Mouse (Mus musculus): ENCODE data around the gene Cntn3. TPM values are rescaled to one million over a fixed set of nuclear protein-coding genes. Genes with fewer than 3 reads are reported as not detected.

Gene Cntn3
- polyA plus RNA-seq, 1 experiment from 2014 or later, result 0.05 TPM

- H3K27me3 ChIP-seq (ENCODE audit: control insufficient read depth, insufficient read depth, low read length), result no peaks in the 10 kb centered on the region
These were observed 49.9 kb downstream of the Cntn3 start for GRCm38 (mm10) chr6:102523037-102523436.

GRCm38 (mm10) chr6:102520977-102521376 lies 51.9 kb downstream of the Cntn3 start:
- WGBS, result 54% methylated on average over 2 of the region's 2 CpGs

More at GRCm38 (mm10) chr6:102523037-102523436, 49.9 kb downstream of the Cntn3 start:
- Histone ChIP-seq H3K27ac (replicated peaks; ENCODE audit: low read depth, low read length) (no peak overlapping the region), H3K4me3 (ENCODE audit: low read depth, low read length) (no peak overlapping the region), H3K36me3 (ENCODE audit: control insufficient read depth, insufficient read depth, low read length) (no peaks in the 10 kb centered on the region), H3K9ac (ENCODE audit: low read length) (no peak overlapping the region), H3K9me3 (ENCODE audit: control insufficient read depth, low read length) (no peaks in the 10 kb centered on the region), H3K4me1 (ENCODE audit: control insufficient read depth, insufficient read depth, low read length) (no peaks in the 10 kb centered on the region), H3K4me2 (ENCODE audit: low read depth, severe bottlenecking) (no peak overlapping the region)
- ATAC-seq (ENCODE audit: insufficient number of reproducible peaks, low FRiP score, low TSS enrichment, low read depth) (no peak), DNase-seq (ENCODE audit: low spot score) (no peak)
- 85% methylated on average over 2 of the region's 2 CpGs for WGBS

GRCm38 (mm10) chr6:102515231-102515630 lies 57.7 kb downstream of the Cntn3 start:
- WGBS, result 86% methylated on average over 2 of the region's 2 CpGs
- no peak overlapping the region for H3K4me2 ChIP-seq (ENCODE audit: low read depth, severe bottlenecking)
- DNase-seq (ENCODE audit: low spot score) (no peak), ATAC-seq (ENCODE audit: insufficient number of reproducible peaks, low FRiP score, low TSS enrichment, low read depth) (no peak)
- H3K9ac ChIP-seq (ENCODE audit: low read length), result no peak overlapping the region
- H3K4me1 ChIP-seq (ENCODE audit: control insufficient read depth, insufficient read depth, low read length), result no peaks in the 10 kb centered on the region
- H3K27me3 ChIP-seq (ENCODE audit: control insufficient read depth, insufficient read depth, low read length), result no peaks in the 10 kb centered on the region
- H3K36me3 ChIP-seq (ENCODE audit: control insufficient read depth, insufficient read depth, low read length), result no peaks in the 10 kb centered on the region
- H3K27ac ChIP-seq (replicated peaks; ENCODE audit: low read depth, low read length), result no peak overlapping the region
- no peak overlapping the region for H3K4me3 ChIP-seq (ENCODE audit: low read depth, low read length)
- no peaks in the 10 kb centered on the region for H3K9me3 ChIP-seq (ENCODE audit: control insufficient read depth, low read length)

More at GRCm38 (mm10) chr6:102520977-102521376, 51.9 kb downstream of the Cntn3 start:
- H3K4me3 ChIP-seq (ENCODE audit: low read depth, low read length), result no peak overlapping the region
- H3K9me3 ChIP-seq (ENCODE audit: control insufficient read depth, low read length), result no peaks in the 10 kb centered on the region
- no peaks in the 10 kb centered on the region for H3K36me3 ChIP-seq (ENCODE audit: control insufficient read depth, insufficient read depth, low read length)
- H3K27me3 ChIP-seq (ENCODE audit: control insufficient read depth, insufficient read depth, low read length), result no peaks in the 10 kb centered on the region
- DNase-seq (ENCODE audit: low spot score) (no peak), ATAC-seq (ENCODE audit: insufficient number of reproducible peaks, low FRiP score, low TSS enrichment, low read depth) (no peak)
- H3K4me2 ChIP-seq (ENCODE audit: low read depth, severe bottlenecking), result no peak overlapping the region
- H3K9ac ChIP-seq (ENCODE audit: low read length), result no peak overlapping the region
- H3K27ac ChIP-seq (replicated peaks; ENCODE audit: low read depth, low read length), result no peak overlapping the region
- no peaks in the 10 kb centered on the region for H3K4me1 ChIP-seq (ENCODE audit: control insufficient read depth, insufficient read depth, low read length)

- no peaks in the 10 kb centered on the region for H3K9me3 ChIP-seq (ENCODE audit: control insufficient read depth, low read length)
- no peak for ATAC-seq (ENCODE audit: insufficient number of reproducible peaks, low FRiP score, low TSS enrichment, low read depth)
- H3K4me1 ChIP-seq (ENCODE audit: control insufficient read depth, insufficient read depth, low read length), result no peaks in the 10 kb centered on the region
- DNase-seq (ENCODE audit: low spot score), result no peak
- no peak overlapping the region for H3K27ac ChIP-seq (replicated peaks; ENCODE audit: low read depth, low read length)
- H3K4me2 ChIP-seq (ENCODE audit: low read depth, severe bottlenecking), result no peak overlapping the region
- H3K27me3 ChIP-seq (ENCODE audit: control insufficient read depth, insufficient read depth, low read length), result no peaks in the 10 kb centered on the region
- H3K9ac ChIP-seq (ENCODE audit: low read length), result no peak overlapping the region
- H3K4me3 ChIP-seq (ENCODE audit: low read depth, low read length), result no peak overlapping the region
- H3K36me3 ChIP-seq (ENCODE audit: control insufficient read depth, insufficient read depth, low read length), result no peaks in the 10 kb centered on the region
- 57% methylated on average over 1 of the region's 1 CpGs for WGBS
These were observed 60.8 kb downstream of the Cntn3 start for GRCm38 (mm10) chr6:102512085-102512484.

- no peaks in the 10 kb centered on the region for H3K27me3 ChIP-seq (ENCODE audit: control insufficient read depth, insufficient read depth, low read length)
- no peak overlapping the region for H3K4me2 ChIP-seq (ENCODE audit: low read depth, severe bottlenecking)
- H3K9ac ChIP-seq (ENCODE audit: low read length), result no peak overlapping the region
- DNase-seq (ENCODE audit: low spot score) (no peak), ATAC-seq (ENCODE audit: insufficient number of reproducible peaks, low FRiP score, low TSS enrichment, low read depth) (no peak)
- H3K4me3 ChIP-seq (ENCODE audit: low read depth, low read length), result no peak overlapping the region
- no peaks in the 10 kb centered on the region for H3K4me1 ChIP-seq (ENCODE audit: control insufficient read depth, insufficient read depth, low read length)
- H3K9me3 ChIP-seq (ENCODE audit: control insufficient read depth, low read length), result no peaks in the 10 kb centered on the region
- H3K36me3 ChIP-seq (ENCODE audit: control insufficient read depth, insufficient read depth, low read length), result no peaks in the 10 kb centered on the region
- H3K27ac ChIP-seq (replicated peaks; ENCODE audit: low read depth, low read length), result no peak overlapping the region
These were observed 87.4 kb downstream of the Cntn3 start for GRCm38 (mm10) chr6:102485509-102485908.

GRCm38 (mm10) chr6:102478320-102479080 lies 94.4 kb downstream of the Cntn3 start:
- DNase-seq (ENCODE audit: low spot score) (no peak), ATAC-seq (ENCODE audit: insufficient number of reproducible peaks, low FRiP score, low TSS enrichment, low read depth) (no peak)
- Histone ChIP-seq H3K4me3 (ENCODE audit: low read depth, low read length) (no peak overlapping the region), H3K27me3 (ENCODE audit: control insufficient read depth, insufficient read depth, low read length) (no peaks in the 10 kb centered on the region), H3K9me3 (ENCODE audit: control insufficient read depth, low read length) (no peaks in the 10 kb centered on the region), H3K4me1 (ENCODE audit: control insufficient read depth, insufficient read depth, low read length) (no peaks in the 10 kb centered on the region), H3K4me2 (ENCODE audit: low read depth, severe bottlenecking) (no peak overlapping the region), H3K36me3 (ENCODE audit: control insufficient read depth, insufficient read depth, low read length) (no peaks in the 10 kb centered on the region), H3K9ac (ENCODE audit: low read length) (no peak overlapping the region), H3K27ac (replicated peaks; ENCODE audit: low read depth, low read length) (no peak overlapping the region)
- 79% methylated on average over 8 of the region's 8 CpGs for WGBS

- H3K9ac ChIP-seq (ENCODE audit: low read length), result no peak overlapping the region
- no peak for DNase-seq (ENCODE audit: low spot score)
- WGBS, result 90% methylated on average over 4 of the region's 4 CpGs
These were observed 134.5 kb downstream of the Cntn3 start for GRCm38 (mm10) chr6:102438353-102438752.

GRCm38 (mm10) chr6:102427549-102427948 lies 145.4 kb downstream of the Cntn3 start:
- WGBS, result 83% methylated on average over 1 of the region's 1 CpGs
- no peak for ATAC-seq (ENCODE audit: insufficient number of reproducible peaks, low FRiP score, low TSS enrichment, low read depth)

More at GRCm38 (mm10) chr6:102438353-102438752, 134.5 kb downstream of the Cntn3 start:
- H3K4me1 ChIP-seq (ENCODE audit: control insufficient read depth, insufficient read depth, low read length), result no peaks in the 10 kb centered on the region
- no peak overlapping the region for H3K27ac ChIP-seq (replicated peaks; ENCODE audit: low read depth, low read length)
- H3K4me2 ChIP-seq (ENCODE audit: low read depth, severe bottlenecking), result no peak overlapping the region
- no peaks in the 10 kb centered on the region for H3K36me3 ChIP-seq (ENCODE audit: control insufficient read depth, insufficient read depth, low read length)
- ATAC-seq (ENCODE audit: insufficient number of reproducible peaks, low FRiP score, low TSS enrichment, low read depth), result no peak
- H3K4me3 ChIP-seq (ENCODE audit: low read depth, low read length), result no peak overlapping the region
- no peaks in the 10 kb centered on the region for H3K9me3 ChIP-seq (ENCODE audit: control insufficient read depth, low read length)
- H3K27me3 ChIP-seq (ENCODE audit: control insufficient read depth, insufficient read depth, low read length), result no peaks in the 10 kb centered on the region

GRCm38 (mm10) chr6:102421781-102422180 lies 151.1 kb downstream of the Cntn3 start:
- H3K36me3 ChIP-seq (ENCODE audit: control insufficient read depth, insufficient read depth, low read length), result no peaks in the 10 kb centered on the region
- WGBS, result 47% methylated on average over 1 of the region's 1 CpGs
- DNase-seq (ENCODE audit: low spot score) (no peak), ATAC-seq (ENCODE audit: insufficient number of reproducible peaks, low FRiP score, low TSS enrichment, low read depth) (no peak)
- H3K4me3 ChIP-seq (ENCODE audit: low read depth, low read length), result no peak overlapping the region
- no peaks in the 10 kb centered on the region for H3K4me1 ChIP-seq (ENCODE audit: control insufficient read depth, insufficient read depth, low read length)
- no peak overlapping the region for H3K4me2 ChIP-seq (ENCODE audit: low read depth, severe bottlenecking)
- H3K27ac ChIP-seq (replicated peaks; ENCODE audit: low read depth, low read length), result no peak overlapping the region
- no peak overlapping the region for H3K9ac ChIP-seq (ENCODE audit: low read length)
- no peaks in the 10 kb centered on the region for H3K27me3 ChIP-seq (ENCODE audit: control insufficient read depth, insufficient read depth, low read length)
- no peaks in the 10 kb centered on the region for H3K9me3 ChIP-seq (ENCODE audit: control insufficient read depth, low read length)

More at GRCm38 (mm10) chr6:102427549-102427948, 145.4 kb downstream of the Cntn3 start:
- H3K4me3 ChIP-seq (ENCODE audit: low read depth, low read length), result no peak overlapping the region
- no peak overlapping the region for H3K9ac ChIP-seq (ENCODE audit: low read length)
- H3K36me3 ChIP-seq (ENCODE audit: control insufficient read depth, insufficient read depth, low read length), result no peaks in the 10 kb centered on the region
- no peaks in the 10 kb centered on the region for H3K4me1 ChIP-seq (ENCODE audit: control insufficient read depth, insufficient read depth, low read length)
- no peak for DNase-seq (ENCODE audit: low spot score)
- H3K9me3 ChIP-seq (ENCODE audit: control insufficient read depth, low read length), result no peaks in the 10 kb centered on the region
- H3K27ac ChIP-seq (replicated peaks; ENCODE audit: low read depth, low read length), result no peak overlapping the region
- no peaks in the 10 kb centered on the region for H3K27me3 ChIP-seq (ENCODE audit: control insufficient read depth, insufficient read depth, low read length)
- no peak overlapping the region for H3K4me2 ChIP-seq (ENCODE audit: low read depth, severe bottlenecking)

All from limb, embryonic 11.5 days (tissue).